Mouse (Mus musculus): Measurements from ENCODE around the gene Hnrnpr.

DNA sequence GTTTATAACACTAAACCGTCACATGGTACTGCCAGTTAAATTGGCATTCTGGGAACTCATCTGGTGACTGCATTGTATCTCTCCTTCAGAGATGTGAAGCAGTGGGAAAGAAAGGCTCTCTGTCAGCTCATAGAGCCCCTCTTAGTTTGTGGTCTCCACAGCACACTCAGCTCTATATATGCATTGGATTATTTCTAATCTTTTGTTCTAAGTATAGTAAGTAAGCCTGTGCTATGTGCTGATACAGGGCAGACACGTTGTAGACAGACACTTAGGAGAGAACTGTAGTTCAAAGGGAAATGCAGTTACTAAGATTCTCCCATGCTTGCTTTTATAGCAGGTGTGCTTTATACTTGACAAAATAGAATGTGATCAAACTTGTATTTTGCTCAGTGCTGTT, 24.3 kb downstream of the Hnrnpr start:
- TF ChIP-seq TAL1 (IDR thresholded peaks at IDR 0.05; ENCODE audit: low read length): no peak
- TF ChIP-seq GATA1 (IDR thresholded peaks at IDR 0.05; ENCODE audit: low read length): no peak

Measured in erythroblast, embryonic 14.5 days (primary cell).